Mouse (Mus musculus): Measurements from ENCODE around the gene Sub1.

Gene Sub1

GRCm38 (mm10) chr15:11996883-11997282 is at the start of gene Sub1:
Sub1 (minus strand) TSS chr15:11996983.
- in situ Hi-C loops (cut with MboI): no loop called here

- in situ Hi-C loops (cut with MboI): no loop called here
Measured at GRCm38 (mm10) chr15:12040407-12040710, 43.6 kb upstream of the Sub1 start.

GRCm38 (mm10) chr15:12039671-12040406 is 43.1 kb upstream of the Sub1 start:
- in situ Hi-C loops (cut with MboI): loop anchor here (5.0 kb wide), 1 partner anchor 53 kb away; no protein-coding TSS in a partner anchor

- in situ Hi-C loops (cut with MboI): loop anchor here (5.0 kb wide), 1 partner anchor 52 kb away; no protein-coding TSS in a partner anchor
Measured at GRCm38 (mm10) chr15:12039256-12039655, 42.5 kb upstream of the Sub1 start.

- in situ Hi-C loops (cut with MboI): loop anchor here (5.0 kb wide), 1 partner anchor 51 kb away; no protein-coding TSS in a partner anchor
Measured at GRCm38 (mm10) chr15:12037866-12038625, 41.3 kb upstream of the Sub1 start.

GRCm38 (mm10) chr15:12037217-12037616 is 40.4 kb upstream of the Sub1 start:
- in situ Hi-C loops (cut with MboI): loop anchor here (5.0 kb wide), 1 partner anchor 50 kb away; no protein-coding TSS in a partner anchor

- in situ Hi-C loops (cut with MboI): loop anchor here (5.0 kb wide), 1 partner anchor 49 kb away; no protein-coding TSS in a partner anchor
Measured at GRCm38 (mm10) chr15:12036675-12037074, 39.9 kb upstream of the Sub1 start.

GRCm38 (mm10) chr15:12034317-12034716 is 37.5 kb upstream of the Sub1 start:
- in situ Hi-C loops (cut with MboI): no loop called here

GRCm38 (mm10) chr15:12033155-12033554 is 36.4 kb upstream of the Sub1 start:
- in situ Hi-C loops (cut with MboI): no loop called here

- in situ Hi-C loops (cut with MboI): no loop called here
Measured at GRCm38 (mm10) chr15:12032512-12032911, 35.7 kb upstream of the Sub1 start.

GRCm38 (mm10) chr15:12031861-12032260 is 35.1 kb upstream of the Sub1 start:
- in situ Hi-C loops (cut with MboI): no loop called here

- in situ Hi-C loops (cut with MboI): no loop called here
Measured at GRCm38 (mm10) chr15:12030221-12030620, 33.4 kb upstream of the Sub1 start.

GRCm38 (mm10) chr15:12027807-12028206 is 31.0 kb upstream of the Sub1 start:
- in situ Hi-C loops (cut with MboI): no loop called here

GRCm38 (mm10) chr15:12026932-12027450 is 30.2 kb upstream of the Sub1 start:
- in situ Hi-C loops (cut with MboI): no loop called here

- in situ Hi-C loops (cut with MboI): no loop called here
Measured at GRCm38 (mm10) chr15:12026026-12026425, 29.2 kb upstream of the Sub1 start.

- in situ Hi-C loops (cut with MboI): no loop called here
Measured at GRCm38 (mm10) chr15:12025341-12025740, 28.6 kb upstream of the Sub1 start.

GRCm38 (mm10) chr15:12024791-12025268 is 28.0 kb upstream of the Sub1 start:
- in situ Hi-C loops (cut with MboI): no loop called here

GRCm38 (mm10) chr15:12019443-12019842 is 22.7 kb upstream of the Sub1 start:
- in situ Hi-C loops (cut with MboI): no loop called here

- in situ Hi-C loops (cut with MboI): no loop called here
Measured at GRCm38 (mm10) chr15:12018428-12018757, 21.6 kb upstream of the Sub1 start.

- in situ Hi-C loops (cut with MboI): no loop called here
Measured at GRCm38 (mm10) chr15:12017700-12018427, 21.1 kb upstream of the Sub1 start.

GRCm38 (mm10) chr15:12014197-12014905 is 17.6 kb upstream of the Sub1 start:
- in situ Hi-C loops (cut with MboI): no loop called here
